Mouse (Mus musculus) heart, postnatal 0 days (tissue): ENCODE measurements around the gene Ankrd55. TPM values are rescaled to one million over a fixed set of nuclear protein-coding genes. Genes with fewer than 3 reads are reported as not detected.
A peak's percentile ranks its signal among the peaks of the same experiment; 100 is the strongest.

ENCODE experiments used
- ATAC-seq: fragments of 200-750 bp; cut with Nextera tagmentation; 2 replicates; pipeline ENCODE4 v1.8.0; 2017; ENCODE audit warnings: low read depth, moderate number of reproducible peaks, moderate library complexity; ENCODE audit not compliant: insufficient read depth
- DNase-seq: peaks from one replicate; pipeline ENCODE4 v3.0.0-alpha.2; 2016; ENCODE audit warnings: low spot score
- H3K27ac ChIP-seq: fragments of 300-500 bp; sonication (generic); 2 replicates; pipeline ENCODE4 v1.5.1; 2014; ENCODE audit warnings: low read depth, mild to moderate bottlenecking
- H3K27me3 ChIP-seq: fragments of 300-500 bp; sonication (generic); 2 replicates; pipeline ENCODE4 v1.6.1; 2014; ENCODE audit warnings: low read length, mixed read lengths; ENCODE audit not compliant: control insufficient read depth, insufficient read depth
- H3K36me3 ChIP-seq: fragments of 300-500 bp; sonication (generic); replicated peaks from 2 replicates; pipeline ENCODE4 v1.6.1; 2014; ENCODE audit warnings: low read length, mixed read lengths; ENCODE audit not compliant: control insufficient read depth, insufficient read depth
- H3K4me1 ChIP-seq: fragments of 300-500 bp; sonication (generic); 2 replicates; pipeline ENCODE4 v1.6.1; 2014; ENCODE audit warnings: antibody characterized with exemption; ENCODE audit not compliant: control insufficient read depth, insufficient read depth
- H3K4me2 ChIP-seq: fragments of 300-500 bp; sonication (generic); 2 replicates; pipeline ENCODE4 v1.6.1; 2014; ENCODE audit warnings: low read depth, mild to moderate bottlenecking, low read length, moderate library complexity
- H3K4me3 ChIP-seq: fragments of 300-500 bp; sonication (generic); 2 replicates; pipeline ENCODE4 v1.5.1; 2014; ENCODE audit warnings: low read depth, low read length
- H3K9ac ChIP-seq: fragments of 300-500 bp; sonication (generic); replicated peaks from 2 replicates; pipeline ENCODE4 v1.6.1; 2014; ENCODE audit warnings: low read depth, low read length, mixed read lengths
- H3K9me3 ChIP-seq: fragments of 300-500 bp; sonication (generic); replicated peaks from 2 replicates; pipeline ENCODE4 v1.6.1; 2016; ENCODE audit warnings: low read length; ENCODE audit not compliant: control insufficient read depth
- CTCF ChIP-seq: IDR thresholded peaks from 2 replicates; pipeline ENCODE4 v1.5.1; 2016; ENCODE audit warnings: antibody characterized with exemption, control low read depth, low read depth
- EP300 ChIP-seq: IDR thresholded peaks from 2 replicates; pipeline ENCODE4 v1.6.1; 2016; ENCODE audit warnings: antibody characterized with exemption, low read depth
- WGBS: fragments of 180-500 bp; shearing (Covaris S2); extraction: QIAGEN DNeasy Blood & Tissue Kit; methylation state at CpG from one replicate; pipeline ENCODE4 v1.1.7; 2014; 5-methylcytosine and 5-hydroxymethylcytosine counted together
- polyA plus RNA-seq: library from polyadenylated mRNA; unstranded; fragments of >200 nt; fragmentation: Nextera tagmentation; extraction: Ambion mirVana; gene quantifications from 2 replicates; pipeline ENCODE4 v1.2.1, GENCODE M21; 2015
- total RNA-seq: library from RNA; depleted of rRNA; stranded (reverse); fragments of >200 nt; gene quantifications from 2 replicates; pipeline ENCODE4 v1.2.3, GENCODE M21; 2014; ENCODE audit warnings: low replicate concordance

The Ankrd55 gene
- total and polyA plus RNA-seq, 2 experiments from 2014 or later = 0.05 TPM; not detected in 1

- 67% methylated on average over 3 of the region's 3 CpGs for WGBS
- no peak for ATAC-seq
These were observed 36.2 kb upstream of the Ankrd55 start for GRCm38 (mm10) chr13:112252012-112252411.

GRCm38 (mm10) chr13:112252991-112253620 is 35.1 kb upstream of the Ankrd55 start:
- 0 out of 2 replicates have a peak overlapping the region, but pooled peaks have one; percentile 25 for H3K9ac ChIP-seq
- H3K27ac ChIP-seq = peak overlapping the region; percentile 72; the same call in 1 of the 2 replicates
- peaks cover 11% of the 10 kb centered on the region for H3K9me3 ChIP-seq
- H3K27me3 ChIP-seq = no peaks in the 10 kb centered on the region
- DNase-seq (peak; percentile 90), ATAC-seq (peak; percentile 83)
- no peak overlapping the region for H3K4me3 ChIP-seq
- no peak for TF ChIP-seq CTCF
- TF ChIP-seq EP300 = 0 out of 2 replicates have a peak, but pooled peaks have one; percentile 41
- peaks cover 27% of the 10 kb centered on the region for H3K4me1 ChIP-seq
- peak overlapping the region; percentile 46 for H3K4me2 ChIP-seq
- no peaks in the 10 kb centered on the region for H3K36me3 ChIP-seq
- WGBS = 23% methylated on average over 13 of the region's 13 CpGs

More at GRCm38 (mm10) chr13:112252012-112252411, 36.2 kb upstream of the Ankrd55 start:
- H3K4me2 ChIP-seq = no peak overlapping the region
- 0 out of 2 replicates have a peak overlapping the region, but pooled peaks have one; percentile 72 for H3K27ac ChIP-seq
- H3K4me1 ChIP-seq = peaks cover 27% of the 10 kb centered on the region
- H3K36me3 ChIP-seq = no peaks in the 10 kb centered on the region
- H3K9me3 ChIP-seq = peaks cover 11% of the 10 kb centered on the region
- DNase-seq = no peak
- no peak overlapping the region for H3K4me3 ChIP-seq
- no peak overlapping the region for H3K9ac ChIP-seq
- no peaks in the 10 kb centered on the region for H3K27me3 ChIP-seq
- TF ChIP-seq CTCF (no peak), EP300 (no peak)

- Histone ChIP-seq H3K4me3 (no peak overlapping the region), H3K9me3 (peaks cover 7% of the 10 kb centered on the region; the same call in 1 of the 2 replicates), H3K27me3 (no peaks in the 10 kb centered on the region), H3K4me1 (peaks cover 27% of the 10 kb centered on the region), H3K4me2 (no peak overlapping the region), H3K27ac (no peak overlapping the region), H3K9ac (no peak overlapping the region), H3K36me3 (no peaks in the 10 kb centered on the region)
- no peak for TF ChIP-seq EP300
- TF ChIP-seq CTCF = no peak
- 86% methylated on average over 8 of the region's 8 CpGs for WGBS
- DNase-seq (no peak), ATAC-seq (no peak)
These were observed 34.1 kb upstream of the Ankrd55 start for GRCm38 (mm10) chr13:112254116-112254515.

GRCm38 (mm10) chr13:112255862-112256261 is 32.4 kb upstream of the Ankrd55 start:
- ATAC-seq = no peak
- Histone ChIP-seq H3K4me2 (no peak overlapping the region), H3K27me3 (no peaks in the 10 kb centered on the region), H3K9ac (no peak overlapping the region), H3K4me1 (peaks cover 26% of the 10 kb centered on the region), H3K9me3 (no peaks in the 10 kb centered on the region), H3K27ac (no peak overlapping the region), H3K4me3 (no peak overlapping the region), H3K36me3 (no peaks in the 10 kb centered on the region)
- DNase-seq = no peak
- 78% methylated on average over 5 of the region's 5 CpGs for WGBS
- TF ChIP-seq EP300 (no peak), CTCF (no peak)

GRCm38 (mm10) chr13:112258478-112258877 is 29.8 kb upstream of the Ankrd55 start:
- H3K9ac ChIP-seq = no peak overlapping the region
- no peak for TF ChIP-seq CTCF
- no peak for TF ChIP-seq EP300
- H3K27me3 ChIP-seq = no peaks in the 10 kb centered on the region
- DNase-seq (no peak), ATAC-seq (no peak)
- no peak overlapping the region for H3K4me2 ChIP-seq
- no peaks in the 10 kb centered on the region for H3K36me3 ChIP-seq
- H3K4me3 ChIP-seq = no peak overlapping the region
- H3K9me3 ChIP-seq = no peaks in the 10 kb centered on the region
- H3K4me1 ChIP-seq = 0 out of 2 replicates have a peak, but pooled peaks cover under 1% of the 10 kb centered on the region
- 77% methylated on average over 10 of the region's 10 CpGs for WGBS
- H3K27ac ChIP-seq = no peak overlapping the region
